Mouse (Mus musculus) limb, embryonic 14.5 days (tissue): ENCODE results near the gene Pheta1. TPM values are rescaled to one million over a fixed set of nuclear protein-coding genes. Genes with fewer than 3 reads are reported as not detected.

Source experiments
- ATAC-seq: fragments of 200-750 bp; cut with Nextera tagmentation; 2 replicates; pipeline ENCODE4 v1.8.0; 2017; ENCODE audit warnings: low read depth, moderate number of reproducible peaks, moderate TSS enrichment; ENCODE audit not compliant: low FRiP score
- DNase-seq: peaks from one replicate; pipeline ENCODE4 v3.0.0-alpha.2; 2015; ENCODE audit warnings: low spot score
- H3K27ac ChIP-seq: fragments of 300-500 bp; sonication (generic); replicated peaks from 2 replicates; pipeline ENCODE4 v1.5.1; 2014; ENCODE audit warnings: low read depth, mild to moderate bottlenecking, low read length, moderate library complexity, mixed read lengths
- H3K27me3 ChIP-seq: fragments of 300-500 bp; sonication (generic); 2 replicates; pipeline ENCODE4 v1.6.1; 2014; ENCODE audit warnings: low read length, mixed read lengths; ENCODE audit not compliant: control insufficient read depth, insufficient read depth
- H3K36me3 ChIP-seq: fragments of 300-500 bp; sonication (generic); 2 replicates; pipeline ENCODE4 v1.6.1; 2014; ENCODE audit warnings: mild to moderate bottlenecking, low read length, moderate library complexity, mixed read lengths; ENCODE audit not compliant: control insufficient read depth, insufficient read depth
- H3K4me1 ChIP-seq: fragments of 300-500 bp; sonication (generic); 2 replicates; pipeline ENCODE4 v1.6.1; 2014; ENCODE audit warnings: antibody characterized with exemption, low read length, mixed read lengths; ENCODE audit not compliant: control insufficient read depth, insufficient read depth
- H3K4me2 ChIP-seq: fragments of 300-500 bp; sonication (generic); replicated peaks from 2 replicates; pipeline ENCODE4 v1.6.1; 2014; ENCODE audit warnings: low read depth, mild to moderate bottlenecking, low read length, moderate library complexity; ENCODE audit not compliant: severe bottlenecking
- H3K4me3 ChIP-seq: fragments of 300-500 bp; sonication (generic); replicated peaks from 2 replicates; pipeline ENCODE4 v1.5.1; 2014; ENCODE audit warnings: low read length
- H3K9ac ChIP-seq: fragments of 300-500 bp; sonication (generic); 2 replicates; pipeline ENCODE4 v1.6.1; 2014; ENCODE audit warnings: mild to moderate bottlenecking, low read depth, low read length, moderate library complexity; ENCODE audit not compliant: severe bottlenecking
- H3K9me3 ChIP-seq: fragments of 300-500 bp; sonication (generic); 2 replicates; pipeline ENCODE4 v1.6.1; 2016; ENCODE audit warnings: low read length; ENCODE audit not compliant: control insufficient read depth
- POLR2A ChIP-seq: fragments of 200-500 bp; IDR thresholded peaks from 2 replicates; pipeline ENCODE4 v1.8.0; 2012; ENCODE audit warnings: inconsistent platforms, mild to moderate bottlenecking, moderate library complexity, borderline replicate concordance; ENCODE audit not compliant: insufficient read depth, insufficient read length; ENCODE audit errors: extremely low read depth
- WGBS: fragments of 180-500 bp; shearing (Covaris S2); extraction: QIAGEN DNeasy Blood & Tissue Kit; methylation state at CpG from one replicate; pipeline ENCODE4 v1.1.7; 2014; 5-methylcytosine and 5-hydroxymethylcytosine counted together
- polyA plus RNA-seq, 2 experiments: library from polyadenylated mRNA; depleted of rRNA in 1 of 2; stranded (reverse) in 1 of 2; unstranded in 1 of 2; fragments of >200 nt; fragmentation: Nextera tagmentation in 1 of 2; extraction: Ambion mirVana in 1 of 2; gene quantifications; 2 replicates each; pipeline versions ENCODE4 v1.2.1 to v1.2.3; 2012 to 2014

The Pheta1 gene
- polyA plus RNA-seq, 2 experiments, result 21.3 to 30.1 TPM

- peak overlapping the region; percentile 26; the same call in 1 of the 2 replicates for H3K4me2 ChIP-seq
- no peaks in the 10 kb centered on the region for H3K4me1 ChIP-seq
- H3K27ac ChIP-seq, result no peak overlapping the region
- DNase-seq (no peak), ATAC-seq (no peak)
- H3K9me3 ChIP-seq, result 0 out of 2 replicates have a peak, but pooled peaks cover 7% of the 10 kb centered on the region
- no peak for TF ChIP-seq POLR2A
- no peak overlapping the region for H3K9ac ChIP-seq
- H3K36me3 ChIP-seq, result peaks cover 3% of the 10 kb centered on the region; the same call in 1 of the 2 replicates
- H3K27me3 ChIP-seq, result no peaks in the 10 kb centered on the region
- WGBS, result 11% methylated on average over 8 of the region's 11 CpGs
- H3K4me3 ChIP-seq, result no peak overlapping the region
These were observed 15.5 kb downstream of the Pheta1 start for GRCm38 (mm10) chr5:121864330-121864729.

GRCm38 (mm10) chr5:121867963-121868362 lies 19.2 kb downstream of the Pheta1 start:
- no peak overlapping the region for H3K27ac ChIP-seq
- ATAC-seq (no peak), DNase-seq (no peak)
- H3K4me1 ChIP-seq, result no peaks in the 10 kb centered on the region
- 58% methylated on average over 5 of the region's 5 CpGs for WGBS
- H3K27me3 ChIP-seq, result no peaks in the 10 kb centered on the region
- no peaks in the 10 kb centered on the region for H3K36me3 ChIP-seq
- H3K4me2 ChIP-seq, result no peak overlapping the region
- no peaks in the 10 kb centered on the region for H3K9me3 ChIP-seq
- no peak for TF ChIP-seq POLR2A
- no peak overlapping the region for H3K4me3 ChIP-seq
- H3K9ac ChIP-seq, result no peak overlapping the region

- no peak for TF ChIP-seq POLR2A
- 71% methylated on average over 6 of the region's 6 CpGs for WGBS
- no peak overlapping the region for H3K9ac ChIP-seq
- H3K4me1 ChIP-seq, result no peaks in the 10 kb centered on the region
- no peaks in the 10 kb centered on the region for H3K27me3 ChIP-seq
- H3K4me2 ChIP-seq, result no peak overlapping the region
- ATAC-seq (no peak), DNase-seq (no peak)
- no peaks in the 10 kb centered on the region for H3K9me3 ChIP-seq
- H3K27ac ChIP-seq, result no peak overlapping the region
- no peak overlapping the region for H3K4me3 ChIP-seq
- H3K36me3 ChIP-seq, result no peaks in the 10 kb centered on the region
These were observed 22.0 kb downstream of the Pheta1 start for GRCm38 (mm10) chr5:121870832-121871231.

- Histone ChIP-seq H3K4me1 (no peaks in the 10 kb centered on the region), H3K27me3 (no peaks in the 10 kb centered on the region), H3K9ac (no peak overlapping the region), H3K27ac (no peak overlapping the region), H3K4me3 (no peak overlapping the region), H3K4me2 (no peak overlapping the region), H3K36me3 (no peaks in the 10 kb centered on the region), H3K9me3 (no peaks in the 10 kb centered on the region)
- ATAC-seq, result no peak
- DNase-seq, result no peak
- WGBS, result 81% methylated on average over 13 of the region's 13 CpGs
- TF ChIP-seq POLR2A, result no peak
These were observed 22.8 kb downstream of the Pheta1 start for GRCm38 (mm10) chr5:121871515-121872030.

GRCm38 (mm10) chr5:121872158-121872557 lies 23.4 kb downstream of the Pheta1 start:
- DNase-seq, result peak; percentile 72
- Histone ChIP-seq H3K4me1 (no peaks in the 10 kb centered on the region), H3K36me3 (no peaks in the 10 kb centered on the region), H3K27ac (no peak overlapping the region), H3K27me3 (no peaks in the 10 kb centered on the region), H3K4me2 (no peak overlapping the region), H3K9me3 (no peaks in the 10 kb centered on the region), H3K9ac (no peak overlapping the region), H3K4me3 (no peak overlapping the region)
- WGBS, result 3% methylated on average over 4 of the region's 4 CpGs
- ATAC-seq, result no peak
- TF ChIP-seq POLR2A, result no peak

GRCm38 (mm10) chr5:121875041-121875440 lies 26.3 kb downstream of the Pheta1 start:
- no peak for ATAC-seq
- TF ChIP-seq POLR2A, result no peak
- WGBS, result 88% methylated on average over 11 of the region's 12 CpGs

More at GRCm38 (mm10) chr5:121875041-121875440, 26.3 kb downstream of the Pheta1 start:
- no peak overlapping the region for H3K4me3 ChIP-seq
- H3K27ac ChIP-seq, result no peak overlapping the region
- no peaks in the 10 kb centered on the region for H3K4me1 ChIP-seq
- no peak overlapping the region for H3K4me2 ChIP-seq
- no peak overlapping the region for H3K9ac ChIP-seq
- no peaks in the 10 kb centered on the region for H3K36me3 ChIP-seq
- H3K27me3 ChIP-seq, result no peaks in the 10 kb centered on the region
- DNase-seq, result no peak
- no peaks in the 10 kb centered on the region for H3K9me3 ChIP-seq
